Mouse (Mus musculus): ENCODE data around the gene Ngrn.

Gene Ngrn

GRCm38 (mm10) chr7:80260625-80261371 is at the start of gene Ngrn:
Gene Ngrn (plus strand): TSS chr7:80261215.
- peak; percentile 94 for DNase-seq (ENCODE audit: low read depth)

GRCm38 (mm10) chr7:80213604-80214003 is 47.4 kb upstream of the Ngrn start:
- DNase-seq (ENCODE audit: low read depth) = no peak

- DNase-seq (ENCODE audit: low read depth) = no peak
Observed at GRCm38 (mm10) chr7:80214459-80214858, 46.6 kb upstream of the Ngrn start.

GRCm38 (mm10) chr7:80215398-80215797 is 45.6 kb upstream of the Ngrn start:
- DNase-seq (ENCODE audit: low read depth) = peak; percentile 72

- no peak for DNase-seq (ENCODE audit: low read depth)
Observed at GRCm38 (mm10) chr7:80216566-80216965, 44.4 kb upstream of the Ngrn start.

- DNase-seq (ENCODE audit: low read depth) = no peak
Observed at GRCm38 (mm10) chr7:80218666-80219065, 42.3 kb upstream of the Ngrn start.

GRCm38 (mm10) chr7:80220237-80220797 is 40.7 kb upstream of the Ngrn start:
- DNase-seq (ENCODE audit: low read depth) = no peak

GRCm38 (mm10) chr7:80221179-80221750 is 39.8 kb upstream of the Ngrn start:
- no peak for DNase-seq (ENCODE audit: low read depth)

- no peak for DNase-seq (ENCODE audit: low read depth)
Observed at GRCm38 (mm10) chr7:80227065-80227464, 34.0 kb upstream of the Ngrn start.

- no peak for DNase-seq (ENCODE audit: low read depth)
Observed at GRCm38 (mm10) chr7:80230196-80230595, 30.8 kb upstream of the Ngrn start.

GRCm38 (mm10) chr7:80231971-80232488 is 29.0 kb upstream of the Ngrn start:
- DNase-seq (ENCODE audit: low read depth) = peak; percentile 41

GRCm38 (mm10) chr7:80232489-80233029 is 28.5 kb upstream of the Ngrn start, which contains the start of the genes Cib1 and Gdpgp1:
Gene Cib1 (minus strand): TSS chr7:80232813.
Gene Gdpgp1 (plus strand): TSS chr7:80232865.
- DNase-seq (ENCODE audit: low read depth) = peak; percentile 94

GRCm38 (mm10) chr7:80233799-80234198 is 27.2 kb upstream of the Ngrn start:
- peak; percentile 53 for DNase-seq (ENCODE audit: low read depth)

- DNase-seq (ENCODE audit: low read depth) = no peak
Observed at GRCm38 (mm10) chr7:80238542-80238941, 22.5 kb upstream of the Ngrn start.

GRCm38 (mm10) chr7:80241661-80242060 is 19.4 kb upstream of the Ngrn start:
- DNase-seq (ENCODE audit: low read depth) = no peak

- no peak for DNase-seq (ENCODE audit: low read depth)
Observed at GRCm38 (mm10) chr7:80244851-80245250, 16.2 kb upstream of the Ngrn start.

- DNase-seq (ENCODE audit: low read depth) = peak; percentile 99
Observed at GRCm38 (mm10) chr7:80246148-80246721, 14.8 kb upstream of the Ngrn start, which contains the start of gene Ttll13. Gene Ttll13 (plus strand): TSS chr7:80246376.

GRCm38 (mm10) chr7:80246859-80247258 is 14.2 kb upstream of the Ngrn start:
- DNase-seq (ENCODE audit: low read depth) = peak; percentile 63

GRCm38 (mm10) chr7:80252437-80252836 is 8.6 kb upstream of the Ngrn start:
- no peak for DNase-seq (ENCODE audit: low read depth)

- DNase-seq (ENCODE audit: low read depth) = no peak
Observed at GRCm38 (mm10) chr7:80252886-80253285, 8.1 kb upstream of the Ngrn start.

- DNase-seq (ENCODE audit: low read depth) = peak; percentile 45
Observed at GRCm38 (mm10) chr7:80255981-80256380, 5.0 kb upstream of the Ngrn start.

- DNase-seq (ENCODE audit: low read depth) = no peak
Observed at GRCm38 (mm10) chr7:80257706-80258105, 3.3 kb upstream of the Ngrn start.
